Mouse (Mus musculus) Patski (cell line): Measurements from ENCODE around the gene Cdx2. TPM values are rescaled to one million over a fixed set of nuclear protein-coding genes. Genes with fewer than 3 reads are reported as not detected.

Experiments
- ATAC-seq: fragments of 100-300 bp; one replicate; pipeline ENCODE4 v1.8.0; 2021
- CTCF ChIA-PET: fragments of 350-600 bp; sonication (Branson Sonifier 250); formaldehyde crosslinking; loops from one replicate; lab custom pipeline; 2022; ENCODE audit warnings: inconsistent platforms; lab: Charles Lee
- POLR2A ChIA-PET: fragments of 350-600 bp; sonication (Branson Sonifier 250); formaldehyde crosslinking; loops from one replicate; lab custom pipeline; 2022; ENCODE audit warnings: antibody characterized with exemption, inconsistent platforms; lab: Charles Lee
- DNase-seq: peaks from one replicate; pipeline ENCODE4 v3.0.0-alpha.2; 2011; ENCODE audit warnings: low read depth, low spot score
- H3K27me3 ChIP-seq: fragments of 371-371 bp; one replicate; pipeline ENCODE4 v1.5.1; 2021
- CTCF ChIP-seq: fragments of 100-300 bp; IDR thresholded peaks from one replicate; pipeline ENCODE4 v1.5.1; 2021
- in situ Hi-C: fragments of 300-500 bp; cut with MboI; formaldehyde crosslinking; loops from 3 replicates; pipeline ENCODE4 v1.11.1; 2018; ENCODE audit warnings: low pct_unique_long_range_greater_than_20kb, mixed read lengths
- polyA plus RNA-seq: library from polyadenylated mRNA; unstranded; gene quantifications from one replicate; pipeline ENCODE4 v1.2.3, GENCODE M21; 2021

Cdx2 gene
- polyA plus RNA-seq, 1 experiment from 2014 or later, result 0.13 TPM

DNA sequence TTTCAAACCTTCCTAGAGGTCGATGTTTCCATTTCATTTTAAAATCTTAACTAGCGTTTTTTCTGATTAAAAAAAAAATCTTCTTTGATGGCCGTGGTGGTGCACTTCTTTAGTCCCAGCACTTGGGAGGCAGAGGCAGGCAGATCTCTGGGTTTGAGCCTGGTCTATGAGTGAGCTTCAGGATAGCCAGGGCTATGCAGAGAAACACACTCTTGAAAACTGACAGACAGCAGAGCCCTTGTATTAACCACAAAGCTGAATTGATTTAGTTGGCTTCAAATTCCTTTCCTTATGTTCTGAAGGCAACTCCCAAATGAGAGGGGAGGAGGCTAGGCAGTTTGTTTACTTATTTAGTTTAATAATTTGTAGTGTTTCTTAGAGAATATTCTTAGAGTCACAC lies 31.3 kb downstream of the Cdx2 start:
- in situ Hi-C loops, result no loop called here
- TF ChIP-seq CTCF, result no peak
- H3K27me3 ChIP-seq, result peaks cover 55% of the 10 kb centered on the region
- CTCF ChIA-PET, result no interaction called here
- no peak for ATAC-seq
- DNase-seq, result no peak
- POLR2A ChIA-PET, result no interaction called here

DNA sequence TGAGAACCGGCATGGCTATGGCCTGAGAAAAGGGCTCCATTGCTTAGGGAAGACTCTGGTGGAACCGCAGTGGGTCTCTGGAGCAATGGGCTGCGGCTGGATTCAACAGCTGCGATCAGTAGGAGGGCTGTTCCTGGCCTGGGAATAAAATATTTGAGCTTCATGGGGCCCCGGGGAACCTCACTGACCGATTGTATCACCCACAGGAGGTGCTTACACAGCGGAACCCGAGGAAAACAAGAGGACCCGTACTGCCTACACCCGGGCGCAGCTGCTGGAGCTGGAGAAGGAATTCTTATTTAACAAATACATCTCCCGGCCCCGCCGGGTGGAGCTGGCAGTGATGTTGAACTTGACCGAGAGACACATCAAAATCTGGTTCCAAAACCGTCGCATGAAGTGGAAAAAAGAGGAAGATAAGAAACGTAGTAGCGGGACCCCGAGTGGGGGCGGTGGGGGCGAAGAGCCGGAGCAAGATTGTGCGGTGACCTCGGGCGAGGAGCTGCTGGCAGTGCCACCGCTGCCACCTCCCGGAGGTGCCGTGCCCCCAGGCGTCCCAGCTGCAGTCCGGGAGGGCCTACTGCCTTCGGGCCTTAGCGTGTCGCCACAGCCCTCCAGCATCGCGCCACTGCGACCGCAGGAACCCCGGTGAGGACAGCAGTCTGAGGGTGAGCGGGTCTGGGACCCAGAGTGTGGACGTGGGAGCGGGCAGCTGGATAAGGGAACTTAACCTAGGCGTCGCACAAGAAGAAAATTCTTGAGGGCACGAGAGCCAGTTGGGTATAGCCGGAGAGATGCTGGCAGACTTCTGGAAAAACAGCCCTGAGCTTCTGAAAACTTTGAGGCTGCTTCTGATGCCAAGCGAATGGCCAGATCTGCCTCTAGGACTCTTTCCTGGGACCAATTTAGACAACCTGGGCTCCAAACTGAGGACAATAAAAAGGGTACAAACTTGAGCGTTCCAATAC lies 32.6 kb downstream of the Cdx2 start:
- H3K27me3 ChIP-seq, result peaks cover 60% of the 10 kb centered on the region
- ATAC-seq, result no peak
- no peak for TF ChIP-seq CTCF
- ChIA-PET POLR2A (no interaction called here), CTCF (interaction anchor here (1.1 to 3.1 kb wide), 4 partner anchors 10 to 47 kb away, joined by 3 to 11 read pairs (median 4); no protein-coding TSS in a partner anchor)
- no peak for DNase-seq
- in situ Hi-C loops, result no loop called here

DNA sequence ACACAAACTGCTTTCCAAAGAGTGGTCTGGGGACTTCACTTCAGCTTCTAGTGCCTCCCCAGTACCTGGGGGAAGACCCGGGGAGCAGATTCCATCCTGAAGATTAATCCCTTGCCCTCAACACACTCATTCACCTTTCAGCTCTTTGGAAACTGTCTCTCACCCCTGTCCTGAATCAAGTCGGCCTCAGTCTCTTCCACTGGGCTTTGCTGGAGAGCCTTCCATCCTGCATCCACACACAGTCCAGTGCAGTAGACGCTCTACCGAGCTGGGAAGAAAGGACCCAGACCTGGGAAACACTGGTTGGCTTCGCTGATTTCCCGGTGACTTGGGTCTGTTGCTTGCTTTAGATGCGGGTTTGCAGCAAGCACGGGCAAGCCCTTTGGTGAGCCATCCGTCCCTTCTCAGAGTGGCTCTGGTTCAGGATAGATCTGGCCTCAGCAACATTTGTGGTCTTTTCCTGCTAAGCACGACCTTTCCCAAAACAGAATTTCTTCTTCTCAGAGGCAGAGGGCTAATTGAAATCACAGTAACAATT lies 34.2 kb downstream of the Cdx2 start:
- no peak for TF ChIP-seq CTCF
- H3K27me3 ChIP-seq, result peaks cover 56% of the 10 kb centered on the region
- CTCF ChIA-PET, result interaction anchor here (1.0 to 3.1 kb wide), 3 partner anchors 8 to 32 kb away, joined by 3 to 11 read pairs (median 4); no protein-coding TSS in a partner anchor
- POLR2A ChIA-PET, result interaction anchor here (0.6 kb wide), 1 partner anchor 62 kb away, joined by 4 read pairs; no protein-coding TSS in a partner anchor
- in situ Hi-C loops, result no loop called here
- DNase-seq (no peak), ATAC-seq (no peak)

DNA sequence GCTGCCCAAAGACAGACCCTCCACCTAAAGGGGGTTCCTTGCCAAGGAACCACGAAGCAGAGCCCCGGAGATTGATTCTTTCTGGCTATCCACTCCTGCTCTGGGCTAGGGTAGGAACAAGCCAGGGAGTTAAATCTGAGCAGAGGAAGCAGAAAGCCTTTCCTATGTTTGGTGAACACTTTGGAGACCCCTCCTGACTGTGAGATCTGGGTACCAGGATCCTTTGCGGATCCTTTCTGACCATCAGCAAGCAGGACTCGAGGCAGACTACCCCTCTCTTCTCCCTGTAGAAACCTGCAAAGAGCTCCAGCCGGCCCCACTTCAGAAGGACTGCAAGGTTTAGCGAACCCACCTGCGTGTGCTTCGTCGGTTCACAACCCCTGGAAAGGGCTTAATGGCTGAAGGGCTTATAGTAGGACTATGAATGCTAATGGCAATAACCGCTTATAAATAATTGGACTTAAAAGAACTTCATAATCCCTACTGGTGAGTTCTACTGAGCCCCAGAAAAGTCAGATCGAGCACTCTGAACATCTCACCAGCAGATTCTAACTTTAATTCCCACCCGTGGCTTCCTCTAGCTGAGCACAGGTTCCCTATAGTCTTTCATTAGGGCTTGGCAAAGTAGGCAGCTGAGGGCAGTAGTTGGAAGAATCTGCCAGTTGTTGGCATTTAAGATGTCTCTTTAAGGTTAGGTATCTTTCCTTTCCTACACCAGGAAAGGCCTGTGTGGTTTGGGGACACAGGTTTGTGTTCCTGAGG lies 34.8 kb downstream of the Cdx2 start:
- ChIA-PET POLR2A (no interaction called here), CTCF (interaction anchor here (3.1 kb wide), 1 partner anchor 7 kb away, joined by 11 read pairs; no protein-coding TSS in a partner anchor)
- no peak for DNase-seq
- TF ChIP-seq CTCF, result no peak
- no peak for ATAC-seq
- peaks cover 53% of the 10 kb centered on the region for H3K27me3 ChIP-seq
- in situ Hi-C loops, result no loop called here

DNA sequence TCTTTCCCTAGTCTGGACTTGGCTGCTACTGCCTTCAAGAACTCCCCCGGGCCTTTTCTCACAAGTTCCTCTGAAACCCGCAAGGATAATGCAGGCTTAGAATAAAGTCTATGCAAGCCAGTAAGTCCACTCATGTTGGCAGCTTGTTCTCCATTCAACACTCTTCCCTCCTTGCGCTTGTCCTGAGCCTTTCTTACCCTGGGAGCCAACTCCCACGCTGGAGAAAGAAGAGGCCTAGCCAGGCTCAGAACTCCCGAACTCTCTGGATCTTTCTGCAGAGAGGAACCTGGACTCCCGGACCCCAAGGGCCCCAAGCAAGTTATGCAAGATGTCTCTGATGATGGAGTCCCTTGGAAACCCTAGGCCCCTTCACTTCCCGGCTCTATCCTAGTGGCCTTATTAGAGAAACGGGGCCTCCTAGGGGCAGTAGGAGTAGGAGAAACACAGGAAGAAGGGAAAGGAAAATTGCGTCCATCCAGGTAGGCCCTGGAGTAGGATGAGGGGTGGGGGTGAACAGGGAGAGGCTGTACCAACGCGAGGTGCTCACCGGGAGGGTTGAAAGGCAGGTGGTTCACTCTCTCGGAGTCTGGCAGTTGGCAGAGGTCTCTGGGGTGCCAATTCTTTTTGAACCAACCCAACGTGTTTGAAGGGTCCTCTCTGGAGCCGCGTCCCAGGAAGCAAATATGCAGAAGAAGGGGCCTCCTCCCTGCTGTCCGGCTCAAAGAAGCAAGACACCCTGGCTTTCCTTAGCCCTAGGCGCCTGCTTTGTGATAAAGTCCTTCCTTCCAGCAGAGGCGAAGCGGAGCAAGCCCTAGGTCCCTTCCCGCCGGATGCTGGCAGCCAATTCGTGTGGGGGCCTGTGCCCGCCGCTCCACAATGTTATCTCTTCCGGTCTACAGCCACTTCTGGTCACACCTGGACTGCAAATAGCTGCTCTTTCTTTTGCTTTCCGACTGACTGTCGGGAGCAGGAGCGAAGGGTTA lies 36.1 kb downstream of the Cdx2 start:
- in situ Hi-C loops, result no loop called here
- ATAC-seq (no peak), DNase-seq (no peak)
- TF ChIP-seq CTCF, result no peak
- ChIA-PET POLR2A (interaction anchor here (0.7 kb wide), 1 partner anchor 351 kb away, joined by 9 read pairs; no protein-coding TSS in a partner anchor), CTCF (no interaction called here)
- peaks cover 53% of the 10 kb centered on the region for H3K27me3 ChIP-seq

DNA sequence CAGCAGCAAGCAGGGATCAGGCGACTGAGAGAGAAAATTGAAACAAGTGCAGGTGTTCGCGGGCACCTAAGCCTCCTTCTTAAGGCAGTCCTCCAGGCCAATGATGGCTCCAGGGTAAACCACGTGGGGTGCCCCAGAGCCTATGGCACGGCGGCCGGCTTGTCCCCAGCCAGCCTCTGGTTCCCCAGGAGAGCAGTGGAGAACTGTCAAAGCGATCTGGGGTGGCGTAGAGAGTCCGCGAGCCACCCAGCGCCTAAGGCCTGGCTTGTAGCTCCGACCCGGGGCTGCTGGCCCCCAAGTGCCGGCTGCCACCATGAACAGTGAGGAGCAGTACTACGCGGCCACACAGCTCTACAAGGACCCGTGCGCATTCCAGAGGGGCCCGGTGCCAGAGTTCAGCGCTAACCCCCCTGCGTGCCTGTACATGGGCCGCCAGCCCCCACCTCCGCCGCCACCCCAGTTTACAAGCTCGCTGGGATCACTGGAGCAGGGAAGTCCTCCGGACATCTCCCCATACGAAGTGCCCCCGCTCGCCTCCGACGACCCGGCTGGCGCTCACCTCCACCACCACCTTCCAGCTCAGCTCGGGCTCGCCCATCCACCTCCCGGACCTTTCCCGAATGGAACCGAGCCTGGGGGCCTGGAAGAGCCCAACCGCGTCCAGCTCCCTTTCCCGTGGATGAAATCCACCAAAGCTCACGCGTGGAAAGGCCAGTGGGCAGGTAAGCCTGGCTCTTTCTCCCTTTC lies 37.0 kb downstream of the Cdx2 start, which contains the start of gene Pdx1:
TSS of gene Pdx1 (plus strand) at position 34 of the 747 bp plus-strand sequence.
- in situ Hi-C loops, result no loop called here

DNA sequence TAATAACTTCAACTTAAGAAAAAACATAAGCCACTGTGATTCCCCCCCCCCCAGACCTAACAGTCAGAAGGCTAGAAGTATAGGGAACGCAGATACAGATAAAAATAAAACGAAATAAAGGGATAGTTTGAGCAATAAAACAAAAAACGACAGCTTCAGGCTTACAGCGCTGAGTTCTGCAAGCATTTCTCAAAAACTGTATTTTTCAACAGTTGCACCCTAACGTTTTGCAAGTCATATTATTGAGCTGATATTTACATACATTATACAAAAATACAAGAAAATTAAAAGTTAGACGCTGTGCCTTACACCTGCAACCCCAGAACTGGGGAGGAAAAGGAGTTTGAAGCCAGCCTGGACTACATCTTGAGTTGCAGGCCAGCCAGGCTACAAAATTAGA lies 37.7 kb downstream of the Cdx2 start:
- CTCF ChIA-PET, result interaction anchor here (1.1 to 1.4 kb wide), 2 partner anchors 9 to 21 kb away, joined by 3 to 4 read pairs; no protein-coding TSS in a partner anchor
- peaks cover 44% of the 10 kb centered on the region for H3K27me3 ChIP-seq
- in situ Hi-C loops, result no loop called here
- DNase-seq (no peak), ATAC-seq (no peak)
- POLR2A ChIA-PET, result no interaction called here
- no peak for TF ChIP-seq CTCF

More for the DNA sequence above, 37.0 kb downstream of the Cdx2 start, which contains the start of gene Pdx1:
- H3K27me3 ChIP-seq, result peaks cover 45% of the 10 kb centered on the region
- DNase-seq (no peak), ATAC-seq (no peak)
- no peak for TF ChIP-seq CTCF
- ChIA-PET CTCF (interaction anchor here (1.1 to 1.4 kb wide), 2 partner anchors 8 to 21 kb away, joined by 3 to 4 read pairs; no protein-coding TSS in a partner anchor), POLR2A (no interaction called here)

DNA sequence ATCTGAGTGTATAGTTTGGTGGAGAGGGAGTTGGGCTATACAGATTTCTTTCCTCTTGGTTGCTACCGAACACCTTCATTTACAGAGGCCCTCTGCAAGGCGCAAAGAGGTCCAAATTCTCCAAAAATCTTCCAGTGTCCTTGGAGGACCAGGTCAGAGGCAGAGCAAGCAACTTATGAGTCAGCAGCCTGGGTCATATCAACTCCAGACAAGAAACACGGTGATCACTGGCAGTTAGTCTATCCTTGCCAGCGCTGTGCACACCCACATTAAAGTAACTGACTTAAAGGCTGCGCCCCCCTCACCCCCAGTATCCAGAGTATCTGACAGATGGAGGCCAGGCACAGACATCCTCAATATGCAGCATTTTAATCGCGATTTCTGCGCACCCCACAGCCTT lies 38.3 kb downstream of the Cdx2 start:
- peaks cover 42% of the 10 kb centered on the region for H3K27me3 ChIP-seq

More for the DNA sequence above, 38.3 kb downstream of the Cdx2 start:
- ATAC-seq, result no peak
- TF ChIP-seq CTCF, result no peak
- CTCF ChIA-PET, result interaction anchor here (0.7 to 1.4 kb wide), 3 partner anchors 9 to 49 kb away, joined by 3 to 4 read pairs (median 3); no protein-coding TSS in a partner anchor
- POLR2A ChIA-PET, result no interaction called here
- in situ Hi-C loops, result no loop called here
- DNase-seq, result no peak
